Mouse (Mus musculus) thymus, adult 2 months (tissue): ENCODE measurements at regions not wholly inside any gene's neighbourhood (a gene's known extent, or its start where the extent isn't known, plus 50 kb on each side); places are given as distances from the start of the nearest gene placed in this dataset.

ENCODE experiments used
- CTCF ChIP-seq: fragments of 200-500 bp; IDR thresholded peaks from 2 replicates; pipeline ENCODE4 v1.5.1; 2012; ENCODE audit warnings: mild to moderate bottlenecking, control low read depth, low read length, moderate library complexity, borderline replicate concordance; ENCODE audit not compliant: control insufficient read depth, poor library complexity, insufficient read depth; ENCODE audit errors: extremely low read depth
- POLR2A ChIP-seq: fragments of 200-500 bp; IDR thresholded peaks from 2 replicates; pipeline ENCODE4 v1.6.1; 2012; ENCODE audit warnings: mild to moderate bottlenecking, low read length, control low read depth, moderate library complexity; ENCODE audit not compliant: control insufficient read depth, poor library complexity, insufficient read depth; ENCODE audit errors: extremely low read depth

GRCm38 (mm10) chr17:14136702-14137315 is 67.3 kb downstream of the Dact2 start:
- no peak for TF ChIP-seq CTCF
- TF ChIP-seq POLR2A = no peak
